Mouse (Mus musculus) yolk sac, embryonic 10.5 days (tissue): Measurements from ENCODE around the gene Aff3.

Source experiments
- DNase-seq: peaks from one replicate; pipeline ENCODE4 v3.0.0-alpha.2; 2017; ENCODE audit warnings: low spot score

The Aff3 gene

GRCm38 (mm10) chr1:38286551-38286950 is 378.2 kb downstream of the Aff3 start:
- no peak for DNase-seq

DNA sequence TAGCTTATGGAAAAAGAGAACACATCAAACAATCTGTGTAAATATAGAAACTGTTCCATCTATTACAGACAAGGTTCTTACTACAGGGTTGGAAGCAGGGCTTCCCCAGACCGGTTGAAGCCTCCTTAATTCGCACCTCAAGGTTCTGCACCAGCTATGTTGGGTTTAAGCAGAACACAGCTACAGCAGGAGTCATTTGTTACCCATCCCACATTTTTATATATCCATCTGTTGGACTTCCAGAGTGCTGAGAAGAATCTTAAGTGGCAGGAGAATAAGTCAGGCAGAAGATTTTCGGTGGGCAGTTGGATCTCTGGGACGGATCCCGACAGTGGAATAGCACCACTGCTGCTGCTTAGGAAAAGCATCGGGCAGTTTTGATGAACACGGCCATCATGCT is 384.2 kb downstream of the Aff3 start:
- no peak for DNase-seq

DNA sequence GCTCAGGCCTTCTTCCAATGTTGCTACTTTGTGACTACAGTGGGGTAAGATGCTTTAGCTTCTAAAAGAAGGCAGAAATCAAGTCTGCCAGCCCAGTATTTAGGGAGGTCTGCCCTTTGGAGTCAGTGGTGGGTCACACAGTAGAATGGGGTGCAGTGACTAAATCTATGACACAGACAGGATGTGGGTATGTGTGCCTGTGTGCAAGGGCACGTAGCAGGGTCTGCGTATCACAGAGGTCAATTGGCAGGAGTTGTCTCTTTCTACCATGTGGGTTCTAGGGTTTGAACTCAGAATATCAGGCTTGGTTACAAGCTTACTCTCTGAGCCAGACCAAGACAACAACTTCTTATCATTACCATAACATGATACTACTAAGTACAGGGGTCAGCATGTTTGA is 393.4 kb downstream of the Aff3 start:
- no peak for DNase-seq

DNA sequence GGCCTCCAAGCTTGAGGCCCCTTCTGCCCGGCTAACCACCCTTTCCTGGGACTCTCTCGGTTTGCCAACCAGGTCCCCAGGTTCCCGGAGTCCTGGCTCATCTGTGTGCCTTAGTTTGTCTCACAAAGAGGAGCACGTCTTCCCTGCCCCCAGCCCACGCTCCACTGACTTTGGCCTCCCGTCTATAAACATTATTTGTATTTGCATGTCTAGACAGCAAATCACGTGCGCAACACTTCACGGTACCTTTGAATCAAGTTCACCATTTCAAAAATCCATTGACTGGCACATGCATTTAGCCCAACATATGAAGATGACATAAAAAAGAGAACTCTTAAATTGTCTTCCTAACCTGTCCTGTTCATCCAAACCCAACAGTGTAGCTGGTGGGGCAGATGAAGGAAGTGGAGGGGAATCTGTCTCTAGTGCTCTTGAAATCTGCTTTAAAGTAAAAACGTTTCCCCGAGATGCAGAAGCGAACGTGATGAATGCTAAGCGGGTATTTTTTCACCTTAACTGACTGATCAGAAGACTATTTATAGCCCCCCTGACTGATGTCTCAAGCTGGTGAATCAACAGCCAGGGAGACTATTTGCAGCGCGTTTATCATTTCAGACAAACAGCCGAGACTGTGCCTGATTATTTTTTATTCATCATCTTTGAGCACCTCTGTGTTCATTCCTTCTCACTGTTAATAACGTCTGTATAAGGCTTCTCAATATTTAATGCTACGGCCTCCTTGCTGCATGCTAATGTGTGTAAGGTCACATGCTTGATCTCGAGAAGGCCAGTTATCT is 396.3 kb downstream of the Aff3 start:
- DNase-seq, result no peak

GRCm38 (mm10) chr1:38263251-38263650 is 401.5 kb downstream of the Aff3 start:
- DNase-seq, result no peak

GRCm38 (mm10) chr1:38262362-38263154 is 402.2 kb downstream of the Aff3 start:
- no peak for DNase-seq

- DNase-seq, result no peak
These were observed 403.7 kb downstream of the Aff3 start for GRCm38 (mm10) chr1:38261076-38261475.

DNA sequence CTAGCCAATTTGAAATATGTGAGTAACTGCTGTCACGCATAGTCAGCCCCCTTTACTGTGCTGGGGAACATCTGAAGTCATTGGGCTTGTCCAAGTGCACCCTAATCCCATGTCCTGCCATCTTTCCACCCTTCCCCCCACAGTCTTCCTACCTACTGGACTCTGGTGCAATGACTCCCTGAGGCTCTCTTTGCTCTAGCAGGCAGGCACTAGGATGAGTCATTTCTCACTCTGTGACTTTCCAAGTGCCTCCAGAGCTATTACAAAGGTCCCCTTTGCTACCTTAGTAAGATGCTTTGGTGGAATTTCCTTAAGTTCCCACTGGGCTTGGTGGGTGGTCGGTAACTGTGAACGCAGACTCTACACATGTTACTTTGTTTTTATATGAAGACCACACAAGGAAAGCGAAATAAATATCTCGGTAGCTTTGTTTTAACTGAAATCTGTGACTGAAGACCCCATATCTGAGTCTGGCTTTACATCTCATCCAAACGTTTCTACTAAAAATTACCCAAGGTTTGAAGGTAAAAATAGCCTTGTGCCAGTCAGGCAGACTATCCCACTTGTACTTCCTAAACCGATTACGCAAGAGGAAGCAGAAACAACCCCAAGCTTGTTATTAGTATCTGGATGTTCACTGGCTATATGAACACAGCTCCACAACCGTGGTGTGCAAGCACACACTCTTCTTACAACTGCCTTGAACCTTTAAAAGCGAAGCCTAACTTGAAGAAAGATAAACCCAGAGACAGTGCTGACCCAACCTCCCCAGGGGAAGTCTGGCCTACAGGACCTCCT is 405.0 kb downstream of the Aff3 start:
- DNase-seq, result no peak

DNA sequence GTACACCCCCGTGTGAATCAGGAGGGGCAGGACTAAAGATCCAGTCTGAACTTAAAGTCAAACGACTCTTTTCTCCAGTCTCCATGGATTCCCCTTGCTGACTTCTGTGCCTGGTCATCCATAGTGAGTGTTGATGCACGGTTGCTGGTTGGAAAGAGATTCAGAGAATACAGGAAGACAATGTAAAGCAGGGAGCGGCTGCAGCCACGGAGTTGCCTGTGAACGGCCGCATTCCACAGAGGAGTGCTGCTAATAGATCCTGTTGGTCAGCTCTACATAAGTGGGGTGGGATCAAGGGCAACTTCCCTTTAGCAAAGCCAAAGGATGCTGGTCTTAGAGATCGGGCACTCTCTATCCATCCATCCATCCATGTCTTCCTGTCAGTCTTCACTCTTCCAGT is 410.3 kb downstream of the Aff3 start:
- DNase-seq, result no peak

GRCm38 (mm10) chr1:38252766-38253079 is 412.0 kb downstream of the Aff3 start:
- DNase-seq, result no peak

GRCm38 (mm10) chr1:38252031-38252765 is 412.6 kb downstream of the Aff3 start:
- no peak for DNase-seq

DNA sequence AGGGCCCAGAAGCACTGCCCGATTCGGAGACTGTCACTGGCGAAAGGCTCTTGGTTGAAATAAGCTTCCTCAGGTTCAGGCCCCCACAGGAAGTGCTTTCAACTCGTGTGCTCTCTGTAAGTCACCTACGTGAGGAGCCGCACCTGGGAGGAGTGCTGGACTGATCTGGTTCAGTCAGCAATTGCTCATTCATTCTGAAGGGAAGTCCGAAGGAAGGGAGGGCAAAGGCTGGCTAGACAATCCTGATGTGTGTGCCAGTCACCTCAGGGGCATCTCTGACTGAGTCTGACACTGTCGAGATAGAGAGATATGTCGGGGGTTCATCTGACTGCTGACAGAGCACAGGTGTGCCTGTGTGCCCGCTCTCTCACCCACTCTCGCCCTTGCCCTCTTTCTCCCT is 413.3 kb downstream of the Aff3 start:
- DNase-seq, result no peak

- DNase-seq, result no peak
These were observed 414.5 kb downstream of the Aff3 start for GRCm38 (mm10) chr1:38250246-38250645.

- DNase-seq, result no peak
These were observed 415.2 kb downstream of the Aff3 start for GRCm38 (mm10) chr1:38249561-38249960.

GRCm38 (mm10) chr1:38248027-38248426 is 416.7 kb downstream of the Aff3 start:
- DNase-seq, result no peak

- peak; percentile 80 for DNase-seq
These were observed 422.2 kb downstream of the Aff3 start for GRCm38 (mm10) chr1:38242559-38242958.

DNA sequence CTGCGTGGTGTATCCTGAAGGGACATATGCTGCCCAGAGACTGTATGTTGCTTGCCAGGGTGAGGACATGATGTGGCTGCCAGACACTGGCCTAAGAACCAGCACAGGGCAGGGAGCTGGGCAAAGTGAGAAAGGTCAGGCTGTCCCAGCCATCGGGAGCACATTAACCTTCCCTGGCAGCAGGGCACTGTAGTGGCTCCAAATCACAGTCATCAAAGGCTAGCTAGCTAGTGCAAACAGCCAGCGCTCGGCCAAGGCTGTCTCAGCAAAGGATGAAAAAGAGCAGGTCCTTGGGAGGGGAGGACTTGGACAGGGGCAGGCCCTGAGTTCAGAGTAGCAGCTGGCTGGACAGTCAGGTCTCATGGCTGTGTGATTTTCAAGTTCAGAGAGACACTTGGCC is 423.0 kb downstream of the Aff3 start:
- no peak for DNase-seq

DNA sequence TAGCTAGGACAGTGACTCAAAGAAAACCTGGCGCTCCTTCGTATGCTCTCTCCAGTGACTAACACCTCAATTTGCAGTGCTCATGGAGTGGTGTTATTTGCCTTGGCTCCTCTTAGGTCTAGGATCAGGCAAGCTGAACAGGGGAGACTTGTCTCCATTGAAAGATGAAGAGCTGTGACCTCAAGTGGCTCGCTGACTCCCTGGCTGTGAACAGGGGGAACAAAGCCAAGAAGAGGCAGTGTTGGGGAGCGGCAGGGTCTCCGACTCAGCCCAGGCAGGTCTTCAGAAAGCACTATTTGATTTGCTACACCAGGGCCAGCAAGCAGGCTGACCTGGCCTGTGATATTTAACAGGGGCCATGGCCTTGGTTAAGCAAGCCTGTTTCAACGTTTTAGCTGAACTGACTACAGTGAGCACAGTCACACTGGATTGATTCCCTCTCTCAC is 423.5 kb downstream of the Aff3 start:
- DNase-seq, result no peak

DNA sequence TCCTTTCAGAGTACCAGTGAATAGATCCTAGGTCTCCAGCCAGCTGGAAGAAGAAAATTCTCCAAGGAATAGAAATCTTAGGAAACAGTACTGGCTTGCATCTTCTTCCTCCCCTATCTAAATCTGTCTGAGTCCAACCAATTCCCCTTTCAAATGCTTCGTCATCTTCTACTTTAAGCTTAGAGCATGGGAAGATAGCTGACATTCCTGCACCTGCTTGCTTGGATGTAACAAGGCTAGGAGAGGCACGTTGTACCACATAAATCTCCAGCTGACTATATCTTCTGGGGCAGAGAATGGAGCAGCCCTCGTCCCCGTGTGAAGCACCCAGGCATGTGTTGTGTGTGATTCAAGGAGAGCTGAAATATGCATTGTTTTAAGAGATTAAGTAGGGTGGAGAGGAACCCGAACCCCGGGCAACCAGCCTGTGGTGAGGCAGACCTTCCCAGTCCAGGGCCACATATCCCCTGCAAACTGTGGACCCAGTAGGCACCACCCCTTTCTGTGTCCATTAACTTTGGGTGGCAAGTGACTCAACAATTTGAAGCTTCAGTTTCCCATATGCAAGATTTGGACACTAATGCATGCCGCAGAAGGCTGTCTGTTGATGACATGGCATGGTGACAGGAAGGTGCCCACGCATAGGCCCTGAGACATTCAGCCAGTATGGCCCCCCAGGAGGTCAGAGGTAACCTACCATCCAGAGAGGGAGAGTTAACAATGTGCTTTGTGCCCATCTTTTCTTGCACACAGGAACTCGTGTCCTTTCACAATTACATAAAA is 424.1 kb downstream of the Aff3 start:
- DNase-seq, result no peak

DNA sequence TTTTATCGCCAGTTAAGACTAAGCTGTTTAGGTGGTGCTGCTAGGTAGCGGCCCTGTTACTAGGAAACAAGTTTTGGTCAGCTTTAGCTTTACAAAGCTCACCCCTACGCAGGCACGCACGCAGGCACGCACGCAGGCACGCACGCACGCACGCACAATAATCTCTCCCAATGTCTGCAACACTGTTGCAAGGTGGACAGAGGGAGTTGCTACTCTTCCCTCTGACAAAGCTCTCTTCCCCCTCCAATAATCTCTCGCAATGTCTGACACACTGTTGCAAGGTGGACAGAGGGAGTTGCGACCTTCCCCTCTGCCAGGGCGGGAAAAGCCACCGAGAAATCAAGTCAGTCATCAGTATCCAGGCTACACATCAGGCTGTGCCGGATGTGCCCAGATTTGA is 425.2 kb downstream of the Aff3 start:
- no peak for DNase-seq

DNA sequence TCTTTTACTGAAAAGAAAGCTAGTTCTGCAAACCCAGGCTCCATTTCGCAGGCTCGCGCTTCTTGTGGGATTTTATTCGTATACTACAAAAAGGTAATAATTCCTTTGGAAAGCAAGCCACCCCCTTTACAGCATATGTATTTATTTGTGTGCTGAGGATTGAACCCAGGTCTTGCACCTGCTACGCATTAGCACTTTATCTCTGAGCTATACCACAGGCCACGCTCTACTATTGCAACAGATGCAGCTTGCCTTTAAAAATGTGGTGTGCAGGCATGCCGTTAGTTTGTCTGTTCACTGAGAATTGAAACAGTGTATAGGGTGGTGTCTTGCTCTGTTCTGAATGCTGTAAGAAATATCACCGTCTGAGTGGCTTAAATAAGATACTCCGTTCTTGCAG is 426.9 kb downstream of the Aff3 start:
- no peak for DNase-seq
